Mouse (Mus musculus) kidney, embryonic 16.5 days (tissue): ENCODE results near the gene Slc26a1. TPM values are rescaled to one million over a fixed set of nuclear protein-coding genes. Genes with fewer than 3 reads are reported as not detected.
A peak's percentile ranks its signal among the peaks of the same experiment; 100 is the strongest.

Experiments used
- ATAC-seq: fragments of 200-750 bp; cut with Nextera tagmentation; 2 replicates; pipeline ENCODE4 v1.8.0; 2017; ENCODE audit warnings: moderate TSS enrichment; ENCODE audit not compliant: low FRiP score, low TSS enrichment
- H3K27ac ChIP-seq: fragments of 300-500 bp; sonication (generic); 2 replicates; pipeline ENCODE4 v1.5.1; 2014; ENCODE audit warnings: low read length
- H3K27me3 ChIP-seq: fragments of 300-500 bp; sonication (generic); 2 replicates; pipeline ENCODE4 v1.6.1; 2014; ENCODE audit warnings: low read length, control low read depth, mixed read lengths; ENCODE audit not compliant: insufficient read depth
- H3K36me3 ChIP-seq: fragments of 300-500 bp; sonication (generic); 2 replicates; pipeline ENCODE4 v1.6.1; 2014; ENCODE audit warnings: low read length, control low read depth, mixed read lengths; ENCODE audit not compliant: insufficient read depth
- H3K4me1 ChIP-seq: fragments of 300-500 bp; sonication (generic); 2 replicates; pipeline ENCODE4 v1.6.1; 2014; ENCODE audit warnings: low read length, control low read depth, mixed read lengths; ENCODE audit not compliant: insufficient read depth
- H3K4me2 ChIP-seq: fragments of 300-500 bp; sonication (generic); replicated peaks from 2 replicates; pipeline ENCODE4 v1.6.1; 2014; ENCODE audit warnings: low read depth, low read length
- H3K4me3 ChIP-seq: fragments of 300-500 bp; sonication (generic); 2 replicates; pipeline ENCODE4 v1.5.1; 2014; ENCODE audit warnings: mild to moderate bottlenecking, low read length
- H3K9ac ChIP-seq: fragments of 300-500 bp; sonication (generic); replicated peaks from 2 replicates; pipeline ENCODE4 v1.6.1; 2014; ENCODE audit warnings: low read length
- H3K9me3 ChIP-seq: fragments of 300-500 bp; sonication (generic); 2 replicates; pipeline ENCODE4 v1.6.1; 2016; ENCODE audit warnings: low read length, control low read depth
- WGBS: fragments of 180-500 bp; shearing (Covaris S2); extraction: QIAGEN DNeasy Blood & Tissue Kit; methylation state at CpG from one replicate; pipeline ENCODE4 v1.1.7; 2014; 5-methylcytosine and 5-hydroxymethylcytosine counted together
- polyA plus RNA-seq: library from polyadenylated mRNA; unstranded; fragments of >200 nt; fragmentation: Nextera tagmentation; extraction: Ambion mirVana; gene quantifications from 2 replicates; pipeline ENCODE4 v1.2.1, GENCODE M21; 2015

Slc26a1 gene
- polyA plus RNA-seq, 1 experiment from 2014 or later: 9.8 TPM

DNA sequence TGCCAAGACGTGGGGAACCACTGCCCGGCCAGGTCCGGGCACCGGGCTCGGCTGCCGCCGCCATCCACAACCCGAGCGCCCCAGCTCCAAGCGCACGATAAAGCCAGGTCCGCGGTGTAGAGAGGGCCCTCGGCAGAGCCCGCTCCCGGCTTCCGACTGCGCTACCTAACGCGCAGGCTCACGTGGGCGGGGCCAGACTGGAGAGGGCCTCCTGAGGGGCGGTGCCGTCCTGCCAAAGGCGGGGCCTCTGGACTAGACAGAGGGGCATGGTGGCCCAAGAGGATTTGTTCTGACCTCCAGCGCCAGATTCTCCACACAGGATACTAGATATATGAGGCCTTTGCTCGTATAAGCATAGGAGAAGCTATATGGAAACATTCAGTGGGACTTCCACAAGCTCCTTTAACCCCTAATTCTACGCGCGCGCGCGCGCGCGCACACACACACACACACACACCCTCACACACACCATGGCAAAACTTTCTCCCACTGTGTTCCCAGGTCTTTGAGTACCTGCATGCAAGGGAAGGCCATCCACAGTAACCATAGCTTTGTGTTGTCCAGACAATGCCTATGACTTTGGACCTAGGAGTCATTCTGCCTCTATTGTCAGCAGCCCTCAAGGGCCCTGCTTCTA lies 14.6 kb downstream of the Slc26a1 start:
- peaks cover 3% of the 10 kb centered on the region; the same call in 1 of the 2 replicates for H3K36me3 ChIP-seq
- no peaks in the 10 kb centered on the region for H3K9me3 ChIP-seq
- 0 out of 2 replicates have a peak overlapping the region, but pooled peaks have one; percentile 46 for H3K27ac ChIP-seq
- H3K9ac ChIP-seq: peak overlapping the region; percentile 92
- peak overlapping the region; percentile 94 for H3K4me3 ChIP-seq
- peak; percentile 99 for ATAC-seq
- WGBS: 10% methylated on average over 36 of the region's 36 CpGs
- peaks cover 11% of the 10 kb centered on the region for H3K4me1 ChIP-seq
- H3K4me2 ChIP-seq: peak overlapping the region; percentile 75
- no peaks in the 10 kb centered on the region for H3K27me3 ChIP-seq

DNA sequence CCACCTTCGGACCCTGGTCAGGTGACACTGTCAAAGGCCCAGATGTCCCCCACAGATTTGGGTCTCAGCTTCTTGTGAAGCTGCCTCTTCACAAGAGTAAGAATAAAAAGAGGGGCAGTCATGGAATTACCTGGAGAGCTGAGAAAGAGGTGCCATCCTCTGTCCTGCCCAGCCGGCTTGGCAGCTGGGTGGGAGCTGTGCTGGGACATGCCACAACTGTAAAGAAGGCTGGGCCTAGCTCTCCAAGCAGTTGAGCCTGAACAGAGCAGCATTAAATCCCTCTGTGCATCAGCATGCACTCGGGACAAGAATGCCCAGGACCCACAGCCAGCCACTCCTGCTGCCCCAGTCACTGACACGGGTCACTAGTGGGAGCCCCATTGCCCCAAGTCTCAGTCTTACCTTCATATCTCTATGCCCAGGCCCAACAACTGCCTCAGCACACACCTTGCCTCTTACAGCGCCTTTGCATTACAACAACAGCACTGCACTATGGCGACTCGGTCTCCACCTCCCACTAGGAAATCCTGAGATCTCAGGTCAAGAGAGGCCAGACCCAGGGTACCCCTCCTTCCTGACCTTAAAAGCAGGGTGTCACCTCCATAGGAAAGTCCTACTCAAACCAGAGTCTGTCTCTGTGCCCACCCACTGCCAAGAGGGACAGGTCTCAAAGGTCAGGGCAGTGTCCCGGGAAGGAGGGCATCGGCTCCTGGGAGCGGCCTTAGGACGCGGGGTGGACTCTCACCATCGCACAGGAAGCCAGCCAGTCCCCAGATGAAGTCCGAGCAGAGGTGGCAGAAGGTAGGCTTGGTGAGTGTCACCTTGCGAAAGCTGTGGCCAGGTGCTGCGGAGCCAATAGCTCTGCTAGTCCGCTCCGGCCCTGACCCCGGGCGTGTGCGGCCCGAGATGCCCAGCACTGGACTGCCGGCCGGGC lies 15.4 kb downstream of the Slc26a1 start, which contains the start of gene Idua:
Idua (plus strand) TSS at position 634 of the 934 bp plus-strand sequence.
- peak within 1 kb of the TSS; percentile 75 for H3K4me2 ChIP-seq
- H3K27me3 ChIP-seq: no peaks in the 10 kb centered on the region
- 0 out of 2 replicates have a peak within 1 kb of the TSS, but pooled peaks have one; percentile 46 for H3K27ac ChIP-seq
- H3K4me1 ChIP-seq: peaks cover 11% of the 10 kb centered on the region
- peak; percentile 75 for ATAC-seq
- H3K36me3 ChIP-seq: peaks cover 6% of the 10 kb centered on the region
- H3K9ac ChIP-seq: peak within 1 kb of the TSS; percentile 92
- peak within 1 kb of the TSS; percentile 94 for H3K4me3 ChIP-seq
- WGBS: 8% methylated on average over 24 of the region's 24 CpGs
- no peaks in the 10 kb centered on the region for H3K9me3 ChIP-seq

DNA sequence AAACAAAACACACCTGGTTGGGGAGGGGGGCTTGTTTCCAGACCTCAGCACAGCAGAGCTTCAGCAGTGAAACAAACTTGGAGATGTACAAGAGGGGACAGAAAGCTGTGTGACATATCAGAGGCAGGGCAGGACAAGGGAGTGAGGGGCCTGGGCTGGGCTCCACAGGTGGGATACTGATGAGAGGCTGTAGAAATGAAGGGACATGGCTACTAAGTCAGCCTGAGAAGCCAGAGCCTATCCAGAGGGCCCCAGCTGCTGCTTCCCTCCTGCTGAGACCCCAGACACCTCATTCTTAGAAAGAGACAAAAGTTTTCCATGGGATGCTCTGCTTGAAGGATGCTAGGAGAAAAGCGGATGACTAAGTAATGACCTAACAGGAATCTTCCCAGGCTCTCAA lies 16.8 kb downstream of the Slc26a1 start:
- Histone ChIP-seq H3K9me3 (no peaks in the 10 kb centered on the region), H3K27me3 (no peaks in the 10 kb centered on the region), H3K9ac (no peak overlapping the region), H3K36me3 (peaks cover 20% of the 10 kb centered on the region), H3K4me2 (no peak overlapping the region), H3K4me1 (peaks cover 11% of the 10 kb centered on the region), H3K27ac (no peak overlapping the region), H3K4me3 (no peak overlapping the region)
- 90% methylated on average over 1 of the region's 1 CpGs for WGBS
- no peak for ATAC-seq

DNA sequence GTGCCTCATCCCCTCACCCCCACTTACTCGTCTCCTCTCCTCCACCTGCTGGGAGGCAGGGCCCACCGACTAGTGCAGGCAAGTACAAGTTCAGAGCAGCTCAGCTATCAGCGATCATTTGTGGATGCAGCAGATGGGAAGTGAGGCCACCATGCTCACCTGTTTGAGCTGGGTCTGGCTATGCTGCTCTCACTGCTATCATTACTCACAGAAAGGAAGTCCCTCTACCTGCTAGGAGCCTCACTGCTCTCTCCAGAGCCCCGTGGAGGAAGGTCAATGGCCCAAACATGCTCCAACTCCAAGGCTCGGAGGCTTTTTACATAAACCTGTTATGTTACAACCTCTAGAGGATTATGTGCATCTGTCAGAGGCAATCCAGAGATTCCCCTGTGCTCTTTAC lies 18.0 kb downstream of the Slc26a1 start:
- H3K4me1 ChIP-seq: peaks cover 11% of the 10 kb centered on the region
- no peak overlapping the region for H3K4me2 ChIP-seq
- H3K4me3 ChIP-seq: no peak overlapping the region
- H3K27me3 ChIP-seq: no peaks in the 10 kb centered on the region
- H3K9ac ChIP-seq: no peak overlapping the region
- no peaks in the 10 kb centered on the region for H3K9me3 ChIP-seq
- H3K27ac ChIP-seq: no peak overlapping the region
- peaks cover 31% of the 10 kb centered on the region for H3K36me3 ChIP-seq
- no peak for ATAC-seq
- WGBS: 81% methylated on average over 5 of the region's 5 CpGs

DNA sequence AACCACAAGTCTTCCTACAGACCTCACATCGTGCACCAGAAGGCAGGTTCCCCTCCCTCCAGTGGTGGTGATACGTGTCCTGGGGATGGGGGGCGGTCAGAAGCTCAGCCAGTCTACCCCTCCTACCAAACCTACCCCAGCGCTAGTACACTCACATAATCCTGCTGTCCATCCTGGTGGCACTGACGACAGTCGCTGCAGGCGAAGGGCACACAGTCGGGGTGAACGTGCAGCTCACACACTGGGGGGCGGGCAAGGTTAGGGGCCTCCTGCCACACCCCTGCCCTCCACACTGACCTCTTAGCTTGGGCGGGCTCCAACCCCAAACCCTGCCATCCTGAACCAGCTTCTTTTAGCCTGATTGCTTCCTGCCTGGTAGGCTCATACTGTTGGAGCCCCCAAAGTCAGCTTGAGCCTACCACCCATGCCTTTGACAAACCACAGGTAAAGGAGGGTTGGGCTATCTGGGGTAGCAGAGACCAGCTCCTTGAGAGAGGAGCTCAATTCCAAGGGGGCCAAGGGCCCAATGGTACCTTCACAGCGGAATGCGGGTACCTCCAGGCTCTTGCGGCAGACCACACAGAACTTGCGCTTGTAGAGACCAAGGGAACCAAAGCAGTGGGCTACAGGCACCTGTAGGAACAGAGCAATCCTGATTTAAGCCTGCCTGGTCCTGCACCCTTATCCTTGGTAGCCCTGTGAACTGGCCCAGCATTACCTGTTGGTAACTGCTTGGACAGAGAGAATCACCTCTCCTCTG lies 19.3 kb downstream of the Slc26a1 start:
- no peak overlapping the region for H3K4me3 ChIP-seq
- H3K4me2 ChIP-seq: no peak overlapping the region
- H3K27me3 ChIP-seq: no peaks in the 10 kb centered on the region
- H3K27ac ChIP-seq: no peak overlapping the region
- 91% methylated on average over 15 of the region's 15 CpGs for WGBS
- no peak overlapping the region for H3K9ac ChIP-seq
- ATAC-seq: no peak
- peaks cover 11% of the 10 kb centered on the region for H3K4me1 ChIP-seq
- H3K9me3 ChIP-seq: no peaks in the 10 kb centered on the region
- peaks cover 31% of the 10 kb centered on the region for H3K36me3 ChIP-seq

DNA sequence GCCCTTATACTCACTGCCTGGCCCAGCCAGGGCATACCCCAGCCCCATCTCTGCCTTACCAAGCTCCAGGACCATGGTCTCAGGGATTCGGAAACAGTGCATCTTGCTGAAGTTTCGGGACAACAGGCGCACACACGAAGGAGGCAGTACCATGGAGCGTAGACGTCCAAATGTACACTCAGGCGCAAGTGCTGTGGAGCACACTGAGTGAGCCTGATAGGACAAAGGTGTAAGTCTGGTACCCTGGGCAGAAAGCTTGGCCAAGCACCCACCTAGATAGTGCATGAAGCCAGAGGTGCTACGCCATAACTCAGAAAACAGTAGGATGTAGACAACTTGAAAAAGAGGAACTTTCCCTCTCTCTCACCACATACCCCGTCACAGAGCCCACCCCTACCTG lies 20.0 kb downstream of the Slc26a1 start:
- no peak overlapping the region for H3K4me3 ChIP-seq
- H3K27ac ChIP-seq: no peak overlapping the region
- no peak overlapping the region for H3K4me2 ChIP-seq
- WGBS: 93% methylated on average over 9 of the region's 9 CpGs
- no peaks in the 10 kb centered on the region for H3K27me3 ChIP-seq
- H3K9me3 ChIP-seq: no peaks in the 10 kb centered on the region
- H3K4me1 ChIP-seq: peaks cover 9% of the 10 kb centered on the region
- no peak for ATAC-seq
- H3K36me3 ChIP-seq: peaks cover 33% of the 10 kb centered on the region
- no peak overlapping the region for H3K9ac ChIP-seq

DNA sequence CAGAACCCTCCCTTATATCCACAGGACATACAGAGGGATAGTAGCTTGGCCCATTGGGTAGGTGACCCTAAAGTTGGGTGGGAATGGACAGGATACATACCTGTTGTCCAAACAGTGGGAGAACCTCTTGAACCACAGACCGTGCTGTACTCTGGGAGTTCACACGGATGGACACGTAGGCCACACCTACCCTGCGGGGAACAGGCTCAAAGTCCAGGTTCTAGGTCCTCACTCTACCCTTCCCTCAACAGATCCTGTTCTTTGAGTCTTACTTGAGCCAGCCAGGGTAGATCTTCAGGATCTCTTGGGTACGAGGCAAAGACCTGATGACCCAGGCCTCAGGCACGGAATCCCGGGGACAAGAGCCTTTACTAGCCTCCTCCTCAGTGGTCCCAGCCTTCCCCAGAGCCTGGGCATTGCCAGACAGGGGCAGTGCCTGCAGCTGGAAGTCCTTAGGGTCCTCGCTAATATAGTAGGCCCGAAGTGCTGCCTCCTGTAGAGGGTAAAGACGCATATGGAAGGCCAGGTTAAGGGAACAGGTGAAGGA lies 20.9 kb downstream of the Slc26a1 start:
- Histone ChIP-seq H3K4me1 (peaks cover 3% of the 10 kb centered on the region), H3K4me2 (no peak overlapping the region), H3K36me3 (peaks cover 37% of the 10 kb centered on the region), H3K27me3 (no peaks in the 10 kb centered on the region), H3K9ac (no peak overlapping the region), H3K27ac (no peak overlapping the region), H3K9me3 (no peaks in the 10 kb centered on the region), H3K4me3 (no peak overlapping the region)
- 90% methylated on average over 10 of the region's 10 CpGs for WGBS
- no peak for ATAC-seq

DNA sequence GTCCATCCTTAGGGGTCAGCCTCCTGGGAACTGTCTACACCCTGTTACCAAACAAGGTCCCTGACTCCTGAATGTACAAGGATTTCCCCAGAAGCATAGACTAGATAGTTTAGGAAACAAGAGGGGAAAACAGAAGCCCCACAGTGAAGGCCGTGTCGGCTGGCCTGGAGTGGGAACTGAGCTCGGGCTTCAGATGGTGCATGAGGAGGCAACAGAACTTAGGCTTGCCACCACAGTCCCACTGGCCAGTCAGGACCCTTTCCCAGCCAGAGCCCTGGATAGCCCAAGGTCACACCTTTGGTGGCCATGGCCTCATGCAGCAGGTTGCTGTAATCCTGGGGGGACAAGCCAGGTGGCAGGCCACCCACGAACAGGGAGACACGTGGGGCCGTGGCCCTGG lies 22.0 kb downstream of the Slc26a1 start:
- Histone ChIP-seq H3K4me3 (no peak overlapping the region), H3K27ac (no peak overlapping the region), H3K36me3 (peaks cover 43% of the 10 kb centered on the region), H3K9me3 (no peaks in the 10 kb centered on the region), H3K27me3 (no peaks in the 10 kb centered on the region), H3K4me2 (no peak overlapping the region), H3K4me1 (no peaks in the 10 kb centered on the region), H3K9ac (no peak overlapping the region)
- no peak for ATAC-seq
- WGBS: 87% methylated on average over 6 of the region's 6 CpGs

DNA sequence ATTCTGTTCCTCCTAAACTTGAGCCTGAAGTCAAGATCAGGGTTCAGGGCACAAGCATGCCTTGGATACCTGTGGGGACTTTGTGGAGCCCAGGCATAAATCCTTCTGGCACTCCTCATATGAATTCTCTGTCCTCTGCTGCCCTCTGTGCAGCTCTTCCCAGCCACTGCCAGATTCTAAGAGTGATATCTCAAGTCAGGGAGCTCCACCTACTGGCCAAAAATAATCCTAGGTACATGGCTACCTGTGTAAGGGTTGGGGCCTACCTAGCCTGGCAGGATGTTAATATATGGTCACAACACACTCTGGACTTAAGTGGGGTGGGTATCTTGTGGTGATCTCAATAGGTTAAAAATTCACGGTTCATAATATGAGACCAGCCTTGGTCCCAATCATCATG lies 23.5 kb downstream of the Slc26a1 start:
- Histone ChIP-seq H3K9ac (no peak overlapping the region), H3K36me3 (peaks cover 47% of the 10 kb centered on the region), H3K27me3 (no peaks in the 10 kb centered on the region), H3K4me1 (no peaks in the 10 kb centered on the region), H3K4me3 (no peak overlapping the region), H3K27ac (no peak overlapping the region), H3K9me3 (no peaks in the 10 kb centered on the region), H3K4me2 (no peak overlapping the region)
- ATAC-seq: peak; percentile 66; the same call in 1 of the 2 replicates
- 62% methylated on average over 1 of the region's 1 CpGs for WGBS
